ENCODE assay signal across 28 mouse cellular contexts in the genomic region with DNA sequence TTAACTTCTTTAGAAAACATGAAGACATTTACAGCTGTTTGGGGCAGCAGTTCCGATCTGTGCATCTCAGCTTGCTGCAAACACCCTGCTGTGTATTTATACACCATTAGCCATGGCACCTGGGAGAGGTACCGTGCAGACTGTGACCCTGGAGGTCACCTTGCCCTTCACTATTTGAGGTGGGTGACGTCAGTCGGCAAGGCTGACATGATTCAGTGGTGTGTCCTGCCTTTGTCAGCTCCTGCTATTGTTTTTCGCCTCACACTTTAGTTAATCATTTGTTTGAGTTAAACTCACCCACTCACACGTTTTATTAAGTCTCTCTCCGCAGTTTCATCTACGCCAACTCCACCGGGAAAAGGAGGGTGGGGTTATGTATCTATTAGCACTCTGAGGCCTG.
DNase-seq lines count a peak whose midpoint lies in the region; ATAC-seq and TF ChIP-seq lines count a peak whose summit lies in the region.
"Had no signal": no experiment of that assay in that cellular context is flagged by ENCODE, and none has a peak within 500 bp of the region (broad histone marks: within the 10 kb centered on the region; RNA-seq: fewer than 3 reads in every experiment).

No protein-coding gene starts in this region.

- no peak overlapping the region for H3K27ac ChIP-seq in intestine, embryonic 15.5 days
- no peak overlapping the region for H3K27ac ChIP-seq in intestine, postnatal 0 days (ENCODE audit: low read depth, low read length)
- no peak overlapping the region for H3K27ac ChIP-seq in kidney, embryonic 16.5 days (ENCODE audit: low read length)
- H3K27ac ChIP-seq: hindbrain, embryonic 12.5 days; hindbrain, postnatal 0 days; kidney, postnatal 0 days; liver, embryonic 13.5 days; macrophage; midbrain, embryonic 13.5 days; neural tube, embryonic 13.5 days had no signal

- H3K4me3 ChIP-seq in intestine, embryonic 15.5 days (replicated peaks), result no peak overlapping the region
- H3K4me3 ChIP-seq in intestine, postnatal 0 days (ENCODE audit: low read depth, low read length), result no peak overlapping the region
- H3K4me3 ChIP-seq in kidney, embryonic 16.5 days (ENCODE audit: low read length), result no peak overlapping the region
- H3K4me3 ChIP-seq: erythroblast, embryonic 14.5 days; hindbrain, embryonic 12.5 days; layer of hippocampus, adult 2 months; liver, embryonic 13.5 days; midbrain, embryonic 13.5 days; neural tube, embryonic 13.5 days had no signal

- H3K4me1 ChIP-seq in intestine, embryonic 15.5 days (replicated peaks), result no peaks in the 10 kb centered on the region
- H3K4me1 ChIP-seq in intestine, postnatal 0 days (replicated peaks; ENCODE audit: control insufficient read depth, insufficient read depth, low read length), result no peaks in the 10 kb centered on the region
- no peaks in the 10 kb centered on the region for H3K4me1 ChIP-seq in kidney, embryonic 16.5 days (ENCODE audit: insufficient read depth, low read length)
- H3K4me1 ChIP-seq: hindbrain, embryonic 12.5 days; liver, embryonic 13.5 days; midbrain, embryonic 13.5 days had no signal

- no peak overlapping the region for H3K9ac ChIP-seq in intestine, embryonic 15.5 days
- no peak overlapping the region for H3K9ac ChIP-seq in intestine, postnatal 0 days (ENCODE audit: low read depth, low read length)
- no peak overlapping the region for H3K9ac ChIP-seq in kidney, embryonic 16.5 days (replicated peaks; ENCODE audit: low read length)
- H3K9ac ChIP-seq: forebrain, postnatal 0 days; hindbrain, embryonic 12.5 days; liver, embryonic 13.5 days; midbrain, embryonic 13.5 days; neural tube, embryonic 13.5 days had no signal

- 0 out of 2 replicates have a peak, but pooled peaks have one; percentile 34 for ATAC-seq in intestine, embryonic 15.5 days
- no peak for ATAC-seq in intestine, postnatal 0 days
- peak; percentile 63 for ATAC-seq in kidney, embryonic 16.5 days (ENCODE audit: low FRiP score, low TSS enrichment)
- ATAC-seq: activated CD4-positive, CD25-positive, alpha-beta regulatory T cell, adult 4 months; forebrain, postnatal 0 days; hindbrain, postnatal 0 days; midbrain, embryonic 13.5 days had no signal

- no peak overlapping the region for H3K4me2 ChIP-seq in intestine, embryonic 15.5 days (replicated peaks)
- no peak overlapping the region for H3K4me2 ChIP-seq in intestine, postnatal 0 days (replicated peaks; ENCODE audit: low read depth)
- no peak overlapping the region for H3K4me2 ChIP-seq in kidney, embryonic 16.5 days (replicated peaks; ENCODE audit: low read depth, low read length)
- H3K4me2 ChIP-seq: hindbrain, embryonic 12.5 days; liver, embryonic 13.5 days; midbrain, embryonic 13.5 days; neural tube, embryonic 13.5 days had no signal

- H3K27me3 ChIP-seq in intestine, embryonic 15.5 days (replicated peaks), result no peaks in the 10 kb centered on the region
- H3K27me3 ChIP-seq in intestine, postnatal 0 days (replicated peaks; ENCODE audit: control insufficient read depth, insufficient read depth, low read length), result no peaks in the 10 kb centered on the region
- no peaks in the 10 kb centered on the region for H3K27me3 ChIP-seq in kidney, embryonic 16.5 days (ENCODE audit: insufficient read depth, low read length)
- H3K27me3 ChIP-seq: hindbrain, embryonic 12.5 days; liver, embryonic 13.5 days; midbrain, embryonic 13.5 days; neural tube, embryonic 13.5 days had no signal

- TF ChIP-seq CTCF in intestine, postnatal 0 days (IDR thresholded peaks at IDR 0.05; ENCODE audit: low read depth), result no peak

- H3K36me3 ChIP-seq in intestine, embryonic 15.5 days, result no peaks in the 10 kb centered on the region
- no peaks in the 10 kb centered on the region for H3K36me3 ChIP-seq in intestine, postnatal 0 days (ENCODE audit: control insufficient read depth, insufficient read depth)
- no peaks in the 10 kb centered on the region for H3K36me3 ChIP-seq in kidney, embryonic 16.5 days (ENCODE audit: insufficient read depth, low read length)
- H3K36me3 ChIP-seq: hindbrain, embryonic 12.5 days; liver, embryonic 13.5 days; midbrain, embryonic 13.5 days; neural tube, embryonic 13.5 days had no signal

- DNase-seq in kidney, postnatal 14 days, result no peak
- peak; percentile 33 to 40 for DNase-seq in kidney, postnatal 4 days
- peak; percentile 21 for DNase-seq in yolk sac, embryonic 10.5 days (ENCODE audit: low spot score)
- no peak for DNase-seq in layer of hippocampus, adult 11-12 months (ENCODE audit: low spot score)
- no peak for DNase-seq in cerebellum, adult 11-12 months
- DNase-seq: adrenal gland, adult 2 months; cerebellum, adult 2 months; cerebellum, postnatal 14 days; forebrain, postnatal 0 days; heart, postnatal 14 days; liver, embryonic 13.5 days; lung, adult 2 months; lung, postnatal 10 days; retina, postnatal 1 day; right cerebral cortex, postnatal 14 days; thymus, postnatal 4 days had no signal

- 51% methylated on average over 9 of the region's 9 CpGs for WGBS in intestine, embryonic 15.5 days
- WGBS in intestine, postnatal 0 days, result 42% methylated on average over 9 of the region's 9 CpGs
- 42% methylated on average over 9 of the region's 9 CpGs for WGBS in kidney, embryonic 16.5 days

- H3K9me3 ChIP-seq in intestine, embryonic 15.5 days, result no peaks in the 10 kb centered on the region
- H3K9me3 ChIP-seq in intestine, postnatal 0 days (ENCODE audit: control insufficient read depth), result no peaks in the 10 kb centered on the region
- no peaks in the 10 kb centered on the region for H3K9me3 ChIP-seq in kidney, embryonic 16.5 days (ENCODE audit: low read length)
- H3K9me3 ChIP-seq: hindbrain, embryonic 12.5 days; liver, embryonic 13.5 days; midbrain, embryonic 13.5 days; neural tube, embryonic 13.5 days had no signal

Comparison
In these comparisons a context has a peak if more than half of its experiments do, and no peak if none do; other contexts are left out.
1. DNase-seq: peak in kidney, postnatal 4 days (2 of 2) and yolk sac, embryonic 10.5 days (single experiment); none in kidney, postnatal 14 days (single experiment), layer of hippocampus, adult 11-12 months (single experiment) and cerebellum, adult 11-12 months (single experiment).